Mouse (Mus musculus): ENCODE measurements around the gene Gm10160. TPM values are rescaled to one million over a fixed set of nuclear protein-coding genes. Genes with fewer than 3 reads are reported as not detected.

Gm10160 gene
- polyA plus RNA-seq, 1 experiment from 2014 or later: not detected

DNA sequence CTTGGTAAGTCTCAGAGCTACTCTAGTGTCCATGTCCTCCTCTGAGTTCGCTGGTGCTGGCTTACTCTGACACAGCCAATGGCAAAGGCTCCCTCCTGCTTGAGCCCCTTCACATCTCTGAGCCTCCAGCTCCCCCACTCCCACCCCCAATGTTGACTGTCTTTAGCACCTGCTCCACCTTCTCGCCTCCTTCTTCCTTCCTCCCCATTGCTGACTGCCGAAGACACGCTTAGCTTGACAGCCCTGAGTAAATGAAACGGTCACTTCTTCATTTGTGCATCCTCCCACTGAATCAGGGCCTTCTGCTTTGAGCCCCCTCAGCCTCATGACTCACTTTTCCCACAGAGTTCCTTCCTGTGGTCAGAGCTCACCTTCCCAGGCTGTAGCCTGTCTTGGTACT is 5.4 kb upstream of the Gm10160 start:
- peaks cover 22% of the 10 kb centered on the region for H3K27me3 ChIP-seq (replicated peaks; ENCODE audit: control insufficient read depth, insufficient read depth, low read length)
- H3K4me1 ChIP-seq (replicated peaks; ENCODE audit: control insufficient read depth, insufficient read depth, low read length): no peaks in the 10 kb centered on the region
- no peak overlapping the region for H3K9ac ChIP-seq (ENCODE audit: low read depth, low read length)
- no peak for TF ChIP-seq CTCF (IDR thresholded peaks at IDR 0.05; ENCODE audit: low read depth)
- no peak for ATAC-seq
- H3K36me3 ChIP-seq (ENCODE audit: control insufficient read depth, insufficient read depth): no peaks in the 10 kb centered on the region
- no peak overlapping the region for H3K4me3 ChIP-seq (ENCODE audit: low read depth, low read length)
- H3K9me3 ChIP-seq (ENCODE audit: control insufficient read depth): no peaks in the 10 kb centered on the region
- H3K27ac ChIP-seq (ENCODE audit: low read depth, low read length): no peak overlapping the region
- WGBS: 41% methylated on average over 5 of the region's 5 CpGs
- H3K4me2 ChIP-seq (replicated peaks; ENCODE audit: low read depth): peak overlapping the region; percentile 68; the same call in 1 of the 2 replicates

DNA sequence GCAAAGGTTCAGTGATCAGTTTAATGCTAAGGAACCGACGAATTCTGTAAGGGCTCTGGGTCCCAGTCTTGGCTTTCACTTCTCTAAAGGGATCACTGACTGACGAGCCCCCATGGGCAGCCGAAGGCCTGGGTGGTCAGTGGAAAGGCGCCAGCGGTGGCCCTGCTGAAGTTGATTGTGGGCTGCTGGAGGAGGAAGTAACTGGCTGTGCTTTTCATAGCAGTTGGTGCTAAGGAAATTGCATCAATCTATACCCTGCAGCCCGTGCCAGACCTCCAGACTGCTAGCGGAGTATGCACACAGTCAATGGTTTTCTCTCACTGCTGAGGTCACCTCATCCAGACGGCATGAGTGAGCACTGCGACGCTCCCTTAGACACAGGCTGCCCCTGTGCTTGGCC is 4.5 kb upstream of the Gm10160 start:
- Histone ChIP-seq H3K27ac (ENCODE audit: low read depth, low read length) (no peak overlapping the region), H3K4me3 (ENCODE audit: low read depth, low read length) (peak overlapping the region; percentile 46), H3K27me3 (replicated peaks; ENCODE audit: control insufficient read depth, insufficient read depth, low read length) (peaks cover 22% of the 10 kb centered on the region), H3K4me2 (replicated peaks; ENCODE audit: low read depth) (peak overlapping the region; percentile 68), H3K9ac (ENCODE audit: low read depth, low read length) (no peak overlapping the region), H3K36me3 (ENCODE audit: control insufficient read depth, insufficient read depth) (no peaks in the 10 kb centered on the region), H3K4me1 (replicated peaks; ENCODE audit: control insufficient read depth, insufficient read depth, low read length) (no peaks in the 10 kb centered on the region), H3K9me3 (ENCODE audit: control insufficient read depth) (no peaks in the 10 kb centered on the region)
- WGBS: 53% methylated on average over 11 of the region's 11 CpGs
- no peak for TF ChIP-seq CTCF (IDR thresholded peaks at IDR 0.05; ENCODE audit: low read depth)
- no peak for ATAC-seq

DNA sequence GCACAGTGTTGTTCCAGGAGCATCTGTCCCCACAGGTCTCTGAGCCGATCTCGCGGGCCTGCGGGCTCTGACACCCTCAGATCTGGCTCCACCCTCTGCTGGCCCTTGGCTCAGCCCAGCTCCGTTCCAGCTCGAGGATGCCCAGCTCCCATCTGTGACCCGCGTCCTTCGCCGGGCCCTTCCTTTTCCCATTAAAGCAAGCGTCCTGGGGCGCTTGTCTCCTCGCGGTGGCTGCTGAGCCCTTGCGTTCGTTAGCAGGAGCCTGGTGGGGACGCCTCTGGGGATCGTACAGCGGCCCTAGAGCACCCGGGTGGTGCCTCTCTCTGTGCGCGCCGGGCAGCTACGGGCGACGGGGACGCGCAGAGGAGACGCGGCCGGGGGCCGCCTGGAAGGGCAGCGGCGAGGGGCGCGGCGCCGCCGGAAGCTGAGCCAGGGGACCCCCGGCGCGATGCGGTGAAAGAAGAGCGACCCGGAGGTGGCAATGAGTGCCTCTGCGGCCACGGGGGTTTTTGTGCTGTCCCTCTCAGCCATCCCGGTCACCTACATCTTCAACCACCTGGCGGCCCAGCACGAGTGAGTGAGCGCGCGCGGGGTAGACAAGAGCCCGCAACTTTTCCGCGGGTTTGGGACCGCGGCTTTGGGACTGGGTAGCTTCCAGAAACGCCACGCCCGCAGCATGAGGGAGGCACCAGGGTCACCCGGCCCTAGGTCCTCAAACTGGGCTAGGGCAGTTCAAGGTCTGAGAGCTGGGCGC is 3.6 kb upstream of the Gm10160 start, which contains the start of gene Tm6sf1:
Gene Tm6sf1 (plus strand): TSS at position 34 of the 754 bp plus-strand sequence.
- Histone ChIP-seq H3K27ac (ENCODE audit: low read depth, low read length) (no peak within 1 kb of the TSS), H3K4me2 (replicated peaks; ENCODE audit: low read depth) (peak within 1 kb of the TSS; percentile 68), H3K27me3 (replicated peaks; ENCODE audit: control insufficient read depth, insufficient read depth, low read length) (peaks cover 22% of the 10 kb centered on the region), H3K36me3 (ENCODE audit: control insufficient read depth, insufficient read depth) (no peaks in the 10 kb centered on the region), H3K4me3 (ENCODE audit: low read depth, low read length) (peak within 1 kb of the TSS; percentile 46), H3K4me1 (replicated peaks; ENCODE audit: control insufficient read depth, insufficient read depth, low read length) (no peaks in the 10 kb centered on the region), H3K9ac (ENCODE audit: low read depth, low read length) (peak within 1 kb of the TSS; percentile 49), H3K9me3 (ENCODE audit: control insufficient read depth) (no peaks in the 10 kb centered on the region)
- 0 out of 2 replicates have a peak, but pooled peaks have one; percentile 46 for ATAC-seq
- TF ChIP-seq CTCF (IDR thresholded peaks at IDR 0.05; ENCODE audit: low read depth): no peak
- under 1% methylated on average over 64 of the region's 64 CpGs for WGBS

DNA sequence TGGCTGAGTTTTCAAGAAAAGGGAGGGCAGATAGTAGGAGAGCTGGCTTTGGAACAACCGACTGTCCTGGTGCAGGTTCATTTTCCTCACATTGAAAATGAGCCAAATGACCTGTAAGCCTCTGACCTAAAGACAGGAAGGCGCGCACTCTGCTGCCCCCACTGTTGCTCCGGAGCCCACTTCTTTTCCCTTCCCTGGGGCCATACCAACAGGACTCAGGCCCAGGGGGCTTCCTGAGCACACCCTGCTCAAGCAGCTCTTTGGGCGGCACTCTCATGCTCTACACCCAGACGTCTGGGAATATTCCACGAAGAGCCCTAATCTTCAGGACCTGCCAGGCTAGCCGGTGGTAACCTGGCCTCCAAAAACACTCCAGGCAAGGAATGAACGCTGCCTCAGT is 2.6 kb upstream of the Gm10160 start:
- Histone ChIP-seq H3K36me3 (ENCODE audit: control insufficient read depth, insufficient read depth) (no peaks in the 10 kb centered on the region), H3K4me1 (replicated peaks; ENCODE audit: control insufficient read depth, insufficient read depth, low read length) (no peaks in the 10 kb centered on the region), H3K4me3 (ENCODE audit: low read depth, low read length) (0 out of 2 replicates have a peak overlapping the region, but pooled peaks have one; percentile 46), H3K9ac (ENCODE audit: low read depth, low read length) (no peak overlapping the region), H3K4me2 (replicated peaks; ENCODE audit: low read depth) (peak overlapping the region; percentile 68), H3K27me3 (replicated peaks; ENCODE audit: control insufficient read depth, insufficient read depth, low read length) (peaks cover 22% of the 10 kb centered on the region), H3K9me3 (ENCODE audit: control insufficient read depth) (no peaks in the 10 kb centered on the region), H3K27ac (ENCODE audit: low read depth, low read length) (no peak overlapping the region)
- WGBS: 17% methylated on average over 9 of the region's 9 CpGs
- no peak for ATAC-seq
- TF ChIP-seq CTCF (IDR thresholded peaks at IDR 0.05; ENCODE audit: low read depth): no peak

DNA sequence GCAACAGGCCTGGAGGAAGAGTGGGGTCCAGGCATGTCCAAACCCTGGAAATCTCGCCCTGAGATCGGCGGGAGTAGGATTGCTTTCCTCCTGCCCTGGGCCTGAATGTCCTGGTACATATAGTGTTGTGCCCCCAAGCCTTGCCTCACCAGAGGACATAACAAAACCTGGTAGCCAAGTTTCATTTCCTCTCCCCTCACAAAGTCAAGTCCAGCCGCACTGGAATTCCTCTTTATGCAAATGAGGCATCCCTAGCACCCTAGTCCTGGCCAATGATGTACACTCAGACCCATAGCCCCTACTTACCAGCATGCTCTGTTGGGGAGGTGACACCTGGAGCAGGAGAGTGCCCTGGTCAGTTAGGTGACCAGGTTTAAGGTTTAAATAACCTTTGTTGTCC is 627 bp upstream of the Gm10160 start:
- Histone ChIP-seq H3K36me3 (ENCODE audit: control insufficient read depth, insufficient read depth) (no peaks in the 10 kb centered on the region), H3K27ac (ENCODE audit: low read depth, low read length) (no peak overlapping the region), H3K9ac (ENCODE audit: low read depth, low read length) (no peak overlapping the region), H3K4me2 (replicated peaks; ENCODE audit: low read depth) (no peak overlapping the region), H3K4me3 (ENCODE audit: low read depth, low read length) (no peak overlapping the region), H3K4me1 (replicated peaks; ENCODE audit: control insufficient read depth, insufficient read depth, low read length) (no peaks in the 10 kb centered on the region), H3K9me3 (ENCODE audit: control insufficient read depth) (no peaks in the 10 kb centered on the region), H3K27me3 (replicated peaks; ENCODE audit: control insufficient read depth, insufficient read depth, low read length) (peaks cover 17% of the 10 kb centered on the region)
- no peak for TF ChIP-seq CTCF (IDR thresholded peaks at IDR 0.05; ENCODE audit: low read depth)
- ATAC-seq: no peak
- WGBS: 69% methylated on average over 4 of the region's 4 CpGs

DNA sequence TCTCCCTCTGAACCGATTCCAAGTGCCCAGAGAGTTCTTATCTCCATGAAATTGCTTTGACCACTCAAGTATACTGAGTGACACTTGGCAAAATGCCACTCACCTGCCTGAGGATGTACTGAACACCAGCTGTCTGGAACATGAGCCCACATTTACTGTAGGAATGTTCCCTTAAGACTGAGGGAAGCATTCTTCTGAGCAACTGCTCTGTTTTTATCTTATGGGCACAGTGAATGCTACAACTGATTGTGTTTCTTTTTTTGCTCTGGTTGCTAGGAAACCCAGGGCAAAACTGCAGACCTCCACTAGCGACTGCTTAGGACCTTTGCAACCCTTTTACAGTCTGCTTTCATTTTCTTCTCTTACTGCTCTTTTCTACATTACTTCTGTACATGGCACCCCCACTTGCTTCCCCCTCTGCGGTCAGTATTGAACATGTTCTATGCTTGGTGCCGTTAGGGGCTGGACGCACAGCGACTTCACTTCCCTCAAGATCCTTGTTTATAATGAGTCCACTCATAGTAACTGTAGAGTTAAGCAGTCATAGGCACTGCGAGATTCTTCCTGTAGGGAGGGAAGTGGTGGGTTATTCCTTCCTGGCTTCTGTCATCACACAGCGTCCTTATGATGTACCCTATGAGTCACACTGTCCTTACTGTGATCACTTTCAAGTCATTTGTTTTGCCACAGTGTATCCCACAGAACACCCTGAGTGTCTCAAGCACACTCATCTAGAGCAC is 856 bp downstream of the Gm10160 start:
- Histone ChIP-seq H3K27me3 (replicated peaks; ENCODE audit: control insufficient read depth, insufficient read depth, low read length) (peaks cover 17% of the 10 kb centered on the region), H3K36me3 (ENCODE audit: control insufficient read depth, insufficient read depth) (no peaks in the 10 kb centered on the region), H3K9me3 (ENCODE audit: control insufficient read depth) (no peaks in the 10 kb centered on the region), H3K27ac (ENCODE audit: low read depth, low read length) (no peak overlapping the region), H3K4me1 (replicated peaks; ENCODE audit: control insufficient read depth, insufficient read depth, low read length) (no peaks in the 10 kb centered on the region), H3K4me2 (replicated peaks; ENCODE audit: low read depth) (no peak overlapping the region; the same call in 1 of the 2 replicates), H3K4me3 (ENCODE audit: low read depth, low read length) (no peak overlapping the region), H3K9ac (ENCODE audit: low read depth, low read length) (no peak overlapping the region)
- peak; percentile 19; the same call in 1 of the 2 replicates for ATAC-seq
- WGBS: 41% methylated on average over 8 of the region's 8 CpGs
- no peak for TF ChIP-seq CTCF (IDR thresholded peaks at IDR 0.05; ENCODE audit: low read depth)

All from intestine, postnatal 0 days (tissue).